Mouse (Mus musculus): ENCODE data around the gene 4930519P11Rik. TPM values are rescaled to one million over a fixed set of nuclear protein-coding genes. Genes with fewer than 3 reads are reported as not detected.
A peak's percentile ranks its signal among the peaks of the same experiment; 100 is the strongest.

The 4930519P11Rik gene
- polyA plus RNA-seq, 2 experiments, result 0.16 TPM; not detected in 1

DNA sequence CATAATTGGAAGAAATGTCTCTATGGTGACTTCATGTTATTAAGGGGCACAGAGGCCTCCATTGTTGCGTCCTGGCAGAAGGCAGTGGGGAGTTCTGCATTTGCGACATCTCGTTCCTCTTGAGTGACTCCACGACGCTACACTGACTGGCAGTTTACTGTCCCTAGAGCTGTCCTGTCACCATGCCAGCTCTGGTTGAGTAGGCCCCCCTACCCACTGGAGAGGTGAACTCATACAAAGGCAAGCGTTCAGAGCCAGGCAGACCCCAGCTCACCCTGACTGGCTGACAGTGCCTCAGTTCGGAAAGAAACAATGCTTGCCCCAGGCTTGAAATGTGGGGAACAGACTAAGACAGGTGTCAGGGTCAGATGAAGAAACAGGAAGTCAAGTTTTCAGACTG lies 39.0 kb downstream of the 4930519P11Rik start:
- Histone ChIP-seq H3K9ac (ENCODE audit: low read depth, low read length, severe bottlenecking) (no peak overlapping the region), H3K4me1 (ENCODE audit: control insufficient read depth, insufficient read depth, low read length) (peaks cover 6% of the 10 kb centered on the region; the same call in 1 of the 2 replicates), H3K9me3 (ENCODE audit: control insufficient read depth, low read length) (no peaks in the 10 kb centered on the region), H3K36me3 (ENCODE audit: control insufficient read depth, insufficient read depth, low read length) (no peaks in the 10 kb centered on the region), H3K27me3 (ENCODE audit: control insufficient read depth, insufficient read depth, low read length) (no peaks in the 10 kb centered on the region), H3K4me3 (replicated peaks; ENCODE audit: low read length) (no peak overlapping the region), H3K27ac (replicated peaks; ENCODE audit: low read depth, low read length) (no peak overlapping the region), H3K4me2 (replicated peaks; ENCODE audit: low read depth, low read length, severe bottlenecking) (no peak overlapping the region)
- DNase-seq (ENCODE audit: low spot score), result no peak
- TF ChIP-seq POLR2A (IDR thresholded peaks at IDR 0.05; ENCODE audit: borderline replicate concordance, extremely low read depth, insufficient read depth, insufficient read length), result no peak
- WGBS, result 73% methylated on average over 7 of the region's 7 CpGs
- ATAC-seq (ENCODE audit: low FRiP score, low read depth), result no peak

GRCm38 (mm10) chr2:154572996-154573395 lies 40.2 kb downstream of the 4930519P11Rik start:
- 81% methylated on average over 3 of the region's 3 CpGs for WGBS
- H3K9ac ChIP-seq (ENCODE audit: low read depth, low read length, severe bottlenecking), result no peak overlapping the region

DNA sequence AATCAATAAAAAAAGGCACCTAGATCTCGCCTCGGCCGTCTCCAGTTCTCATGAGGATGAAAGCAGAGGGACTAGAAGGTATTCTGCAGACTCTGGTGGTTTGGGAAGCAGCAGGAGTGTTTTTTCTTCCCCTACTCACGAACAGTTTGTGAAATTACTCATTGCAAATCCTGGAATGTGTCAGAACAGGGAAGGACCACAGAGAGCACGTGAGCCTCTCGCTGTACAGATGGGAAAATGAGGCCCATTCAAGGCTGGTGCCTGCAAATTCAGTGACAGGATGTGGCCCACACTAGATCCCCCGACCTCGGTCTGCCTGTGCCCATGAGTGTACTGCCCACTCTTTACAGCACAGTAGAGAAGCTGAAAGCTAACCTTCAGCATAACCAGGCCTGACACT lies 41.3 kb downstream of the 4930519P11Rik start:
- no peak for TF ChIP-seq POLR2A (IDR thresholded peaks at IDR 0.05; ENCODE audit: borderline replicate concordance, extremely low read depth, insufficient read depth, insufficient read length)
- no peak overlapping the region for H3K9ac ChIP-seq (ENCODE audit: low read depth, low read length, severe bottlenecking)
- no peak overlapping the region for H3K4me3 ChIP-seq (replicated peaks; ENCODE audit: low read length)
- H3K36me3 ChIP-seq (ENCODE audit: control insufficient read depth, insufficient read depth, low read length), result no peaks in the 10 kb centered on the region
- no peaks in the 10 kb centered on the region for H3K27me3 ChIP-seq (ENCODE audit: control insufficient read depth, insufficient read depth, low read length)
- no peaks in the 10 kb centered on the region for H3K9me3 ChIP-seq (ENCODE audit: control insufficient read depth, low read length)
- no peak overlapping the region for H3K4me2 ChIP-seq (replicated peaks; ENCODE audit: low read depth, low read length, severe bottlenecking)
- WGBS, result 60% methylated on average over 8 of the region's 8 CpGs
- H3K27ac ChIP-seq (replicated peaks; ENCODE audit: low read depth, low read length), result peak overlapping the region; percentile 67
- ATAC-seq (ENCODE audit: low FRiP score, low read depth) (no peak), DNase-seq (ENCODE audit: low spot score) (peak; percentile 28)
- peaks cover 23% of the 10 kb centered on the region for H3K4me1 ChIP-seq (ENCODE audit: control insufficient read depth, insufficient read depth, low read length)

More at GRCm38 (mm10) chr2:154572996-154573395, 40.2 kb downstream of the 4930519P11Rik start:
- ATAC-seq (ENCODE audit: low FRiP score, low read depth) (no peak), DNase-seq (ENCODE audit: low spot score) (no peak)
- Histone ChIP-seq H3K4me3 (replicated peaks; ENCODE audit: low read length) (no peak overlapping the region), H3K9me3 (ENCODE audit: control insufficient read depth, low read length) (no peaks in the 10 kb centered on the region), H3K27me3 (ENCODE audit: control insufficient read depth, insufficient read depth, low read length) (no peaks in the 10 kb centered on the region), H3K27ac (replicated peaks; ENCODE audit: low read depth, low read length) (no peak overlapping the region), H3K4me2 (replicated peaks; ENCODE audit: low read depth, low read length, severe bottlenecking) (no peak overlapping the region), H3K4me1 (ENCODE audit: control insufficient read depth, insufficient read depth, low read length) (peaks cover 16% of the 10 kb centered on the region), H3K36me3 (ENCODE audit: control insufficient read depth, insufficient read depth, low read length) (no peaks in the 10 kb centered on the region)
- no peak for TF ChIP-seq POLR2A (IDR thresholded peaks at IDR 0.05; ENCODE audit: borderline replicate concordance, extremely low read depth, insufficient read depth, insufficient read length)

GRCm38 (mm10) chr2:154571266-154571665 lies 42.0 kb downstream of the 4930519P11Rik start:
- Histone ChIP-seq H3K27me3 (ENCODE audit: control insufficient read depth, insufficient read depth, low read length) (no peaks in the 10 kb centered on the region), H3K4me3 (replicated peaks; ENCODE audit: low read length) (no peak overlapping the region), H3K9me3 (ENCODE audit: control insufficient read depth, low read length) (no peaks in the 10 kb centered on the region), H3K27ac (replicated peaks; ENCODE audit: low read depth, low read length) (no peak overlapping the region), H3K4me1 (ENCODE audit: control insufficient read depth, insufficient read depth, low read length) (peaks cover 30% of the 10 kb centered on the region), H3K4me2 (replicated peaks; ENCODE audit: low read depth, low read length, severe bottlenecking) (no peak overlapping the region), H3K9ac (ENCODE audit: low read depth, low read length, severe bottlenecking) (no peak overlapping the region), H3K36me3 (ENCODE audit: control insufficient read depth, insufficient read depth, low read length) (no peaks in the 10 kb centered on the region)
- ATAC-seq (ENCODE audit: low FRiP score, low read depth) (no peak), DNase-seq (ENCODE audit: low spot score) (no peak)
- WGBS, result 78% methylated on average over 4 of the region's 4 CpGs
- TF ChIP-seq POLR2A (IDR thresholded peaks at IDR 0.05; ENCODE audit: borderline replicate concordance, extremely low read depth, insufficient read depth, insufficient read length), result no peak

GRCm38 (mm10) chr2:154570666-154571065 lies 42.6 kb downstream of the 4930519P11Rik start:
- WGBS, result 73% methylated on average over 4 of the region's 4 CpGs
- no peak for TF ChIP-seq POLR2A (IDR thresholded peaks at IDR 0.05; ENCODE audit: borderline replicate concordance, extremely low read depth, insufficient read depth, insufficient read length)
- peak overlapping the region; percentile 56; the same call in 1 of the 2 replicates for H3K4me2 ChIP-seq (replicated peaks; ENCODE audit: low read depth, low read length, severe bottlenecking)
- peaks cover 32% of the 10 kb centered on the region for H3K4me1 ChIP-seq (ENCODE audit: control insufficient read depth, insufficient read depth, low read length)
- no peak overlapping the region for H3K4me3 ChIP-seq (replicated peaks; ENCODE audit: low read length)
- no peaks in the 10 kb centered on the region for H3K9me3 ChIP-seq (ENCODE audit: control insufficient read depth, low read length)
- no peaks in the 10 kb centered on the region for H3K27me3 ChIP-seq (ENCODE audit: control insufficient read depth, insufficient read depth, low read length)
- no peak for DNase-seq (ENCODE audit: low spot score)
- no peak for ATAC-seq (ENCODE audit: low FRiP score, low read depth)
- no peaks in the 10 kb centered on the region for H3K36me3 ChIP-seq (ENCODE audit: control insufficient read depth, insufficient read depth, low read length)
- no peak overlapping the region for H3K27ac ChIP-seq (replicated peaks; ENCODE audit: low read depth, low read length)
- no peak overlapping the region for H3K9ac ChIP-seq (ENCODE audit: low read depth, low read length, severe bottlenecking)

All from limb, embryonic 14.5 days (tissue).